Mouse (Mus musculus): ENCODE results near the gene BC030499. TPM values are rescaled to one million over a fixed set of nuclear protein-coding genes. Genes with fewer than 3 reads are reported as not detected.

Gene BC030499
- polyA plus RNA-seq (2014; fragmentation: Nextera tagmentation; extraction: Ambion mirVana) = 0.21 and 0.87 TPM in 2 replicates

- 96% methylated on average over 4 of the region's 4 CpGs for WGBS
- Histone ChIP-seq H3K4me1 (replicated peaks; ENCODE audit: control insufficient read depth, insufficient read depth, low read length) (no peaks in the 10 kb centered on the region), H3K9ac (ENCODE audit: low read length) (no peak within 1 kb of the TSS), H3K4me3 (ENCODE audit: low read depth, low read length) (no peak within 1 kb of the TSS), H3K4me2 (ENCODE audit: low read depth, low read length, severe bottlenecking) (no peak within 1 kb of the TSS), H3K27me3 (ENCODE audit: control insufficient read depth, insufficient read depth, low read length) (no peaks in the 10 kb centered on the region), H3K36me3 (ENCODE audit: control insufficient read depth, insufficient read depth, low read length) (peaks cover 12% of the 10 kb centered on the region; the same call in 1 of the 2 replicates), H3K9me3 (ENCODE audit: control insufficient read depth, low read length) (no peaks in the 10 kb centered on the region), H3K27ac (ENCODE audit: low read depth, low read length) (no peak within 1 kb of the TSS)
- DNase-seq (ENCODE audit: low spot score) (no peak), ATAC-seq (replicated peaks; ENCODE audit: low FRiP score) (no peak)
These were observed at the start of gene BC030499 for GRCm38 (mm10) chr11:78290654-78291053. Gene BC030499, plus strand, starts transcription at chr11:78290841.

GRCm38 (mm10) chr11:78245261-78245626, 45.4 kb upstream of the BC030499 start:
- no peak for DNase-seq (ENCODE audit: low spot score)
- Histone ChIP-seq H3K9me3 (ENCODE audit: control insufficient read depth, low read length) (no peaks in the 10 kb centered on the region), H3K9ac (ENCODE audit: low read length) (peak overlapping the region; percentile 87), H3K4me3 (ENCODE audit: low read depth, low read length) (peak overlapping the region; percentile 97), H3K27ac (ENCODE audit: low read depth, low read length) (0 out of 2 replicates have a peak overlapping the region, but pooled peaks have one; percentile 65), H3K36me3 (ENCODE audit: control insufficient read depth, insufficient read depth, low read length) (peaks cover 3% of the 10 kb centered on the region), H3K4me2 (ENCODE audit: low read depth, low read length, severe bottlenecking) (peak overlapping the region; percentile 84), H3K4me1 (replicated peaks; ENCODE audit: control insufficient read depth, insufficient read depth, low read length) (peaks cover 2% of the 10 kb centered on the region; the same call in 1 of the 2 replicates), H3K27me3 (ENCODE audit: control insufficient read depth, insufficient read depth, low read length) (no peaks in the 10 kb centered on the region)
- under 1% methylated on average over 19 of the region's 19 CpGs for WGBS
- ATAC-seq (replicated peaks; ENCODE audit: low FRiP score) = peak; percentile 55

DNA sequence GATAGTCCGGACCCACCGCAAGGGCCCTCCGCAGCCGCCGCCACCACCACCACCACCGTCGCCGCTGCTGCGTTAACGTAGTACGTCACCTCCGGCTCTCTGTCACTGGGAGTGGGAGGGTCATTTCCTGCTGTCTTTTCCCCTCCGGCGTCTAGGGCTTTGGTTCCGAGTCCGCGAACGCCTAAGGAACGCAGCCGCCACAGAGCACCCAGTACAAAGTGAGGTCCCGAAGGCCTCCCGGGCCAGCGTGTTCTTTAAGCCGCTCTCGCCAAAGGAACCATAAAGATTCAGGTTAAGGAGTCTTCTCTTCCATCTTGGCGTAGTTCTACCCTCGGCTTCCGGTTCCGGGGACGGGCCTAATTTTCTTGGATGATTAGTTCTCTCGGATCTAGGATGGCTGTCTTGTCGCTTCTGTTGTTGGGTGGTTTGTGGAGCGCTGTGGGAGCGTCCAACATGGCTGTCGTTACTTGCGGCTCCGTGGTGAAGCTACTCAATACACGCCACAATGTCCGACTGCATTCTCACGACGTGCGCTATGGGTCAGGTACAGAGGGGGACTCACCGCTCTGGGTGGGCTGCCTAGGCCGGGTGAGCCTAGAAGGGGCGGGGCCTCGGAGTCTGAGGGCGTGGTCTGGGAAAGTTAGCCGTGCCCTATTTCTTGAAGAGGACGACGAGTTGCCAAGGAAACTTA, 44.9 kb upstream of the BC030499 start, which contains the start of the genes Sdf2 and Supt6:
Gene Sdf2, plus strand, starts transcription at position 120 of the 691 bp plus-strand sequence.
Gene Supt6, minus strand, starts transcription at position 361 of the 691 bp plus-strand sequence.
- peak within 1 kb of the TSS; percentile 87 for H3K9ac ChIP-seq (ENCODE audit: low read length)
- H3K4me2 ChIP-seq (ENCODE audit: low read depth, low read length, severe bottlenecking) = peak within 1 kb of the TSS; percentile 84
- peak within 1 kb of the TSS; percentile 97 for H3K4me3 ChIP-seq (ENCODE audit: low read depth, low read length)
- WGBS = under 1% methylated on average over 50 of the region's 50 CpGs
- H3K27me3 ChIP-seq (ENCODE audit: control insufficient read depth, insufficient read depth, low read length) = no peaks in the 10 kb centered on the region
- no peaks in the 10 kb centered on the region for H3K36me3 ChIP-seq (ENCODE audit: control insufficient read depth, insufficient read depth, low read length)
- H3K27ac ChIP-seq (ENCODE audit: low read depth, low read length) = peak within 1 kb of the TSS; percentile 65; the same call in 1 of the 2 replicates
- DNase-seq (ENCODE audit: low spot score) (peak; percentile 91), ATAC-seq (replicated peaks; ENCODE audit: low FRiP score) (peak; percentile 88)
- no peaks in the 10 kb centered on the region for H3K9me3 ChIP-seq (ENCODE audit: control insufficient read depth, low read length)
- peaks cover 2% of the 10 kb centered on the region; the same call in 1 of the 2 replicates for H3K4me1 ChIP-seq (replicated peaks; ENCODE audit: control insufficient read depth, insufficient read depth, low read length)

GRCm38 (mm10) chr11:78246318-78247011, 44.2 kb upstream of the BC030499 start:
- Histone ChIP-seq H3K9me3 (ENCODE audit: control insufficient read depth, low read length) (no peaks in the 10 kb centered on the region), H3K36me3 (ENCODE audit: control insufficient read depth, insufficient read depth, low read length) (no peaks in the 10 kb centered on the region), H3K27me3 (ENCODE audit: control insufficient read depth, insufficient read depth, low read length) (no peaks in the 10 kb centered on the region), H3K27ac (ENCODE audit: low read depth, low read length) (no peak overlapping the region), H3K4me1 (replicated peaks; ENCODE audit: control insufficient read depth, insufficient read depth, low read length) (peaks cover 2% of the 10 kb centered on the region; the same call in 1 of the 2 replicates), H3K4me3 (ENCODE audit: low read depth, low read length) (peak overlapping the region; percentile 97), H3K9ac (ENCODE audit: low read length) (no peak overlapping the region), H3K4me2 (ENCODE audit: low read depth, low read length, severe bottlenecking) (peak overlapping the region; percentile 84)
- WGBS = 54% methylated on average over 7 of the region's 7 CpGs
- ATAC-seq (replicated peaks; ENCODE audit: low FRiP score) (no peak), DNase-seq (ENCODE audit: low spot score) (no peak)

DNA sequence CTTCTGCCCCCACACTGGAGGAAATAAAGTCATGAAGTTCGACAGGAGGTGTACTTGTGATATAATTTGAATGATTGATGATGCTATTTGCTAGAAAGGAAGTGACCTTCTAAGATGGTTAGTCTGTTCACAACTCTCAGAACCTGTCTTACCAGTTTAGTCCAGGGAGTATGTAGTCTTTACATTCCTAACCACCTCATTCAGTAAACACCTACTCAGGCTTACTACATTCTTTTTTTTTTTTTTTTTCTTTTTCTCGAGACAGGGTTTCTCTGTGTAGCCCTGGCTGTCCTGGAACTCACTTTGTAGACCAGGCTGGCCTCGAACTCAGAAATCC, 43.7 kb upstream of the BC030499 start:
- Histone ChIP-seq H3K27me3 (ENCODE audit: control insufficient read depth, insufficient read depth, low read length) (no peaks in the 10 kb centered on the region), H3K36me3 (ENCODE audit: control insufficient read depth, insufficient read depth, low read length) (no peaks in the 10 kb centered on the region), H3K9me3 (ENCODE audit: control insufficient read depth, low read length) (no peaks in the 10 kb centered on the region), H3K4me2 (ENCODE audit: low read depth, low read length, severe bottlenecking) (no peak overlapping the region), H3K4me1 (replicated peaks; ENCODE audit: control insufficient read depth, insufficient read depth, low read length) (peaks cover 2% of the 10 kb centered on the region; the same call in 1 of the 2 replicates), H3K27ac (ENCODE audit: low read depth, low read length) (no peak overlapping the region), H3K4me3 (ENCODE audit: low read depth, low read length) (0 out of 2 replicates have a peak overlapping the region, but pooled peaks have one; percentile 97), H3K9ac (ENCODE audit: low read length) (no peak overlapping the region)
- ATAC-seq (replicated peaks; ENCODE audit: low FRiP score) (no peak), DNase-seq (ENCODE audit: low spot score) (no peak)
- WGBS = 86% methylated on average over 3 of the region's 3 CpGs

- 69% methylated on average over 4 of the region's 4 CpGs for WGBS
- Histone ChIP-seq H3K9me3 (ENCODE audit: control insufficient read depth, low read length) (no peaks in the 10 kb centered on the region), H3K27me3 (ENCODE audit: control insufficient read depth, insufficient read depth, low read length) (no peaks in the 10 kb centered on the region), H3K27ac (ENCODE audit: low read depth, low read length) (no peak overlapping the region), H3K4me1 (replicated peaks; ENCODE audit: control insufficient read depth, insufficient read depth, low read length) (peaks cover 2% of the 10 kb centered on the region; the same call in 1 of the 2 replicates), H3K4me2 (ENCODE audit: low read depth, low read length, severe bottlenecking) (0 out of 2 replicates have a peak overlapping the region, but pooled peaks have one; percentile 11), H3K9ac (ENCODE audit: low read length) (no peak overlapping the region), H3K36me3 (ENCODE audit: control insufficient read depth, insufficient read depth, low read length) (peaks cover 4% of the 10 kb centered on the region; the same call in 1 of the 2 replicates), H3K4me3 (ENCODE audit: low read depth, low read length) (no peak overlapping the region)
- ATAC-seq (replicated peaks; ENCODE audit: low FRiP score) (no peak), DNase-seq (ENCODE audit: low spot score) (no peak)
These were observed 42.9 kb upstream of the BC030499 start for GRCm38 (mm10) chr11:78247727-78248140.

- DNase-seq (ENCODE audit: low spot score) (no peak), ATAC-seq (replicated peaks; ENCODE audit: low FRiP score) (no peak)
- Histone ChIP-seq H3K4me3 (ENCODE audit: low read depth, low read length) (no peak overlapping the region), H3K27ac (ENCODE audit: low read depth, low read length) (no peak overlapping the region), H3K27me3 (ENCODE audit: control insufficient read depth, insufficient read depth, low read length) (peaks cover 3% of the 10 kb centered on the region; the same call in 1 of the 2 replicates), H3K36me3 (ENCODE audit: control insufficient read depth, insufficient read depth, low read length) (peaks cover 4% of the 10 kb centered on the region; the same call in 1 of the 2 replicates), H3K9me3 (ENCODE audit: control insufficient read depth, low read length) (no peaks in the 10 kb centered on the region), H3K4me1 (replicated peaks; ENCODE audit: control insufficient read depth, insufficient read depth, low read length) (no peaks in the 10 kb centered on the region), H3K9ac (ENCODE audit: low read length) (no peak overlapping the region), H3K4me2 (ENCODE audit: low read depth, low read length, severe bottlenecking) (no peak overlapping the region)
- WGBS = 94% methylated on average over 1 of the region's 1 CpGs
These were observed 34.0 kb upstream of the BC030499 start for GRCm38 (mm10) chr11:78256618-78257017.

DNA sequence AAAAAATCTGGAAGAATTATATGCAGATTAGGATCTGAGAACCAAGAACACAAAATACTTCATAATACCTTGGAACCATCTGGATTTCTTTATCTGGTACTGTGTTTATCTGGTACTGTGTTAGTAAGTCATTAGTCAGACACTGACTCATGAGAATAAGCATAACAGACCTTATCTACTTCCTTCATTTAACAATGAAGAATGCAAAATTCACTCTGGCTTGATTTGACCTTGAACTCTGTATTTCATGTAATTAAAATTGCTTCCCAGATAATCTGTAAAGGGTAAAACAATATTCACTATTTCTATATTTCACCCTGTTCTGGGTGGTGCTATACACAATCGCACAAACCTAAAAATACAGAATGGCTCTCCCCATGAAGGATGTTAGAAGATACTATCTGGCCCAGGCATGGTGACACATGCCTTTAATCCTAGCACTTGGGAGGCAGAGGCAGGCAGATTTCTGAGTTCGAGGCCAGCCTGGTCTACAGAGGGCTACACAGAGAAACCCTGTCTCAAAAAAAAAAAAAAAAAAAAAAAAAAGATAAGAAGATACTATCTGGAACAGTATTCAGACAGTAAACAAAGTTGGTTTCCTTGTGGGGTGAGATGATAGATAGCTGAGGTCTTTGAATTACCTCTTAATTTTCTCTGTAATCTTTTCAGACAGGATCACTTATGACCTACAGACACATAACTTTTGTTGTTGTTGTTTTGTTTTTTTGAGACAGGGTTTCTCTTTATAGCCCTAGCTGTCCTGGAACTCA, 30.0 kb upstream of the BC030499 start:
- Histone ChIP-seq H3K4me3 (ENCODE audit: low read depth, low read length) (peak overlapping the region; percentile 57; the same call in 1 of the 2 replicates), H3K4me1 (replicated peaks; ENCODE audit: control insufficient read depth, insufficient read depth, low read length) (no peaks in the 10 kb centered on the region), H3K36me3 (ENCODE audit: control insufficient read depth, insufficient read depth, low read length) (no peaks in the 10 kb centered on the region; the same call in 1 of the 2 replicates), H3K9ac (ENCODE audit: low read length) (no peak overlapping the region), H3K4me2 (ENCODE audit: low read depth, low read length, severe bottlenecking) (no peak overlapping the region), H3K9me3 (ENCODE audit: control insufficient read depth, low read length) (no peaks in the 10 kb centered on the region), H3K27me3 (ENCODE audit: control insufficient read depth, insufficient read depth, low read length) (peaks cover 3% of the 10 kb centered on the region; the same call in 1 of the 2 replicates), H3K27ac (ENCODE audit: low read depth, low read length) (no peak overlapping the region)
- no peak for DNase-seq (ENCODE audit: low spot score)
- whole genome bisulfite sequencing = 98% methylated on average over 2 of the region's 2 CpGs
- ATAC-seq (replicated peaks; ENCODE audit: low FRiP score) = no peak

All from forebrain, embryonic 11.5 days (tissue).